Mouse (Mus musculus): ENCODE data around the gene AC129217.1.

- TF ChIP-seq POLR2A (IDR thresholded peaks at IDR 0.05; ENCODE audit: extremely low read depth, insufficient read depth, low read length) (no peak), CTCF (IDR thresholded peaks at IDR 0.05; ENCODE audit: extremely low read depth, insufficient read depth, low read length) (no peak)
Measured at GRCm38 (mm10) chr19:8789171-8789570, 40.4 kb upstream of the AC129217.1 start.
